Comparison of ENCODE assay signal across 13 mouse cellular contexts in the genomic region with DNA sequence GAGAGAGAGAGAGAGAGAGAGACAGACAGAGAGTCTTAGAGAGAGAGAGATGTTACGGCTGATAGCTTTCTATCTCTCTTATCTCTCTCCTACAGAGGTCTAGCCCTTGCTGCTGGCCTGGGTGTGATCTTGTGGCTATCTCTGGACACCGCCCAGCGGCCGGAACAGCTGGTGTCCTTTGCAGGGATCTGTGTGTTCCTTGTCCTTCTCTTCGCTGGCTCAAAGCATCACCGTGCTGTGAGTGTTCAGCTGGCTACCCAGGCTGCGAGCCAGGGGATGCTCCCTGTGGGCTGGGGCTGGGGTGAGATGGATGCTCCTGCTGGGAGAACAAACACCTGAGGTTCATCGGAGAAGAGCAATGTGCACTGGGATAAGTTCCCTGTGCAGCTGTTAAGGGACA. TPM values are rescaled to one million over a fixed set of nuclear protein-coding genes. Genes with fewer than 3 reads are reported as not detected.
DNase-seq lines count a peak whose midpoint lies in the region; ATAC-seq lines count a peak whose summit lies in the region.
"Had no signal": no experiment of that assay in that cellular context is flagged by ENCODE, and none has a peak within 500 bp of the region (broad histone marks: within the 10 kb centered on the region; RNA-seq: fewer than 3 reads in every experiment).

No protein-coding gene starts in this region.

- no peak overlapping the region for H3K4me2 ChIP-seq in midbrain, embryonic 11.5 days
- H3K4me2 ChIP-seq in forebrain, embryonic 12.5 days: no peak overlapping the region
- H3K4me2 ChIP-seq: forebrain, embryonic 15.5 days had no signal

- peaks cover 13% of the 10 kb centered on the region for H3K4me1 ChIP-seq in midbrain, embryonic 10.5 days
- peaks cover 4% of the 10 kb centered on the region; the same call in 1 of the 2 replicates for H3K4me1 ChIP-seq in midbrain, embryonic 11.5 days (ENCODE audit: control insufficient read depth, insufficient read depth, low read length)
- peaks cover 7% of the 10 kb centered on the region for H3K4me1 ChIP-seq in forebrain, embryonic 12.5 days
- H3K4me1 ChIP-seq: forebrain, embryonic 15.5 days had no signal

- H3K9me3 ChIP-seq in midbrain, embryonic 10.5 days (replicated peaks): peaks cover 11% of the 10 kb centered on the region
- no peaks in the 10 kb centered on the region for H3K9me3 ChIP-seq in midbrain, embryonic 11.5 days (ENCODE audit: control insufficient read depth, low read length)
- H3K9me3 ChIP-seq in forebrain, embryonic 12.5 days: no peaks in the 10 kb centered on the region
- H3K9me3 ChIP-seq: forebrain, embryonic 15.5 days had no signal

- DNase-seq in midbrain, embryonic 10.5 days (ENCODE audit: low spot score): no peak
- DNase-seq in midbrain, embryonic 11.5 days (ENCODE audit: low spot score, missing footprints): no peak
- DNase-seq in gastrocnemius, postnatal 10 days: peak; percentile 65
- DNase-seq in heart, postnatal 14 days: peak; percentile 69 to 75
- peak; percentile 89 for DNase-seq in skeletal muscle tissue, adult 2 months (ENCODE audit: low read depth, low spot score)
- no peak for DNase-seq in frontal cortex, postnatal 10 days (ENCODE audit: low spot score in 2 of 2)
- no peak for DNase-seq in ovary, postnatal 36 days (ENCODE audit: low spot score)
- DNase-seq: left cerebral cortex, postnatal 4 days had no signal

- intact Hi-C loops in heart, postnatal 14 days (cut with DNase I): no loop called here

- no peaks in the 10 kb centered on the region for H3K27me3 ChIP-seq in midbrain, embryonic 10.5 days (ENCODE audit: low read depth, poor library complexity, severe bottlenecking)
- no peaks in the 10 kb centered on the region for H3K27me3 ChIP-seq in midbrain, embryonic 11.5 days (ENCODE audit: control insufficient read depth, insufficient read depth, low read length)
- H3K27me3 ChIP-seq in forebrain, embryonic 12.5 days: no peaks in the 10 kb centered on the region
- H3K27me3 ChIP-seq: forebrain, embryonic 15.5 days had no signal

- ATAC-seq in midbrain, embryonic 11.5 days (ENCODE audit: low FRiP score): no peak
- ATAC-seq in forebrain, embryonic 12.5 days (ENCODE audit: low FRiP score): no peak
- ATAC-seq: CD4-positive, CD25-positive, alpha-beta regulatory T cell, adult 4 months had no signal

- no peaks in the 10 kb centered on the region for H3K36me3 ChIP-seq in midbrain, embryonic 10.5 days
- no peaks in the 10 kb centered on the region for H3K36me3 ChIP-seq in midbrain, embryonic 11.5 days (ENCODE audit: control insufficient read depth, insufficient read depth, low read length)
- no peaks in the 10 kb centered on the region for H3K36me3 ChIP-seq in forebrain, embryonic 12.5 days (replicated peaks)
- H3K36me3 ChIP-seq: forebrain, embryonic 15.5 days; hindbrain, embryonic 10.5 days had no signal

- H3K4me3 ChIP-seq in midbrain, embryonic 10.5 days: no peak overlapping the region
- no peak overlapping the region for H3K4me3 ChIP-seq in midbrain, embryonic 11.5 days (ENCODE audit: low read depth, low read length)
- no peak overlapping the region for H3K4me3 ChIP-seq in forebrain, embryonic 12.5 days (replicated peaks)
- H3K4me3 ChIP-seq: forebrain, embryonic 15.5 days; hindbrain, embryonic 10.5 days had no signal

- no peak overlapping the region for H3K9ac ChIP-seq in midbrain, embryonic 11.5 days (ENCODE audit: low read length)
- H3K9ac ChIP-seq in forebrain, embryonic 12.5 days: no peak overlapping the region
- H3K9ac ChIP-seq: forebrain, embryonic 15.5 days had no signal

- WGBS in midbrain, embryonic 10.5 days: 79% methylated on average over 8 of the region's 8 CpGs
- WGBS in midbrain, embryonic 11.5 days: 74% methylated on average over 8 of the region's 8 CpGs
- WGBS in forebrain, embryonic 12.5 days: 88% methylated on average over 8 of the region's 8 CpGs

- H3K27ac ChIP-seq in midbrain, embryonic 10.5 days (replicated peaks): 0 out of 2 replicates have a peak overlapping the region, but pooled peaks have one; percentile 17
- H3K27ac ChIP-seq in midbrain, embryonic 11.5 days (ENCODE audit: low read depth, low read length): no peak overlapping the region
- no peak overlapping the region for H3K27ac ChIP-seq in forebrain, embryonic 12.5 days
- H3K27ac ChIP-seq: forebrain, embryonic 15.5 days had no signal

RNA-seq across cellular contexts. Expression of gene Slc28a1, which starts 10.2 kb away (rescaled TPM):
- polyA plus RNA-seq in midbrain, embryonic 10.5 days (2016; fragmentation: Nextera tagmentation; extraction: Ambion mirVana): 0.05 TPM in 1 of 2 replicates, not detected in the other
- 0.06 and 0.07 TPM in 2 replicates for polyA plus RNA-seq in midbrain, embryonic 11.5 days (2014; fragmentation: Nextera tagmentation; extraction: Ambion mirVana)
- total RNA-seq in gastrocnemius, postnatal 10 days (2021): under 1 TPM; 0.28 to 0.34 TPM
- under 1 TPM; 0.33 to 0.34 TPM for total RNA-seq in heart, postnatal 14 days (2021)
- polyA plus RNA-seq in forebrain, embryonic 12.5 days (2016; fragmentation: Nextera tagmentation; extraction: Ambion mirVana): not detected in 2 replicates
- total RNA-seq: monocyte, adult 5-6 weeks had no signal
- polyA plus RNA-seq: CD4-positive, CD25-positive, alpha-beta regulatory T cell, adult 4 months; forebrain, embryonic 15.5 days; hindbrain, embryonic 10.5 days had no signal

Comparison
In these comparisons a context has a peak if more than half of its experiments do, and no peak if none do; other contexts are left out.
1. DNase-seq: peak in gastrocnemius, postnatal 10 days (single experiment), heart, postnatal 14 days (2 of 2) and skeletal muscle tissue, adult 2 months (single experiment); none in midbrain, embryonic 10.5 days (single experiment), midbrain, embryonic 11.5 days (single experiment), frontal cortex, postnatal 10 days (0 of 2) and ovary, postnatal 36 days (single experiment).